Mouse (Mus musculus): ENCODE measurements around the gene Pax2.

DNA sequence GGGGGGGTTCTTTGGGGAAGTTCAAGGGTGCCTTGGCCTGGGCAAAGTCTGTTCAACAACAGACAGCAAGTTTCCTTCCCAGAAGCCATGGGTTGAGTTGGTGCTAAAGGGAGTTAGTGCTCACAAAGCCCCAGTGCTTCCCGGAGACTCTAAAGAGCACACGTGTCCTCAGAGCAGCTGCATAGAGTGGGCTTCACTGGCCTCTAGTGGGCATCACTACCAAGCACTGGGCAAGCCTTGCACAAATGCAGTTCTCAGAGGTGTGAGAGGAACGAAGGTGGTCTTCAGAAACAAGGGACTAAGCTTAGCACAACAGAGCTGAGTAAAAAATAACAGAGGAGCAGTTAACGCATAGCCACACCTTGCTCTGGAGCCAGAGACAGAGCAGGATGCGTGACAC, 66.5 kb downstream of the Pax2 start:
- TF ChIP-seq POLR2A (IDR thresholded peaks at IDR 0.05; ENCODE audit: borderline replicate concordance, extremely low read depth, low read depth, low read length) (no peak), CTCF (IDR thresholded peaks at IDR 0.05; ENCODE audit: insufficient read depth, low read length) (no peak)
